Mouse (Mus musculus) CH12.LX (cell line): ENCODE measurements at regions not wholly inside any gene's neighbourhood (a gene's known extent, or its start where the extent isn't known, plus 50 kb on each side); places are given as distances from the start of the nearest gene placed in this dataset.

ENCODE experiments used
- DNase-seq: peaks from one replicate; pipeline ENCODE4 v3.0.0-alpha.2; 2013; ENCODE audit errors: extremely low read depth
- H3K27ac ChIP-seq: 2 replicates; pipeline ENCODE4 v1.5.1; 2012; ENCODE audit warnings: low read depth, mild to moderate bottlenecking, control low read depth, moderate library complexity; ENCODE audit not compliant: insufficient read depth
- H3K27me3 ChIP-seq: replicated peaks from 2 replicates; pipeline ENCODE3; 2012; ENCODE audit warnings: inconsistent platforms
- H3K36me3 ChIP-seq, 2 experiments: replicated peaks in 1 of 2; 2 replicates each; pipeline versions ENCODE3 to v1.6.1; 2012; ENCODE audit warnings: inconsistent platforms in 1 of 2, low read length in 1 of 2, mild to moderate bottlenecking in 1 of 2, mixed read lengths in 1 of 2, moderate library complexity in 1 of 2; ENCODE audit not compliant: control insufficient read depth in 1 of 2, insufficient read depth in 1 of 2
- H3K4me1 ChIP-seq, 2 experiments: 2 replicates each; pipeline ENCODE4 v1.6.1; 2012; ENCODE audit warnings: inconsistent platforms in 1 of 2, moderate library complexity in 1 of 2; ENCODE audit not compliant: insufficient read depth in 2 of 2, control insufficient read depth in 1 of 2
- H3K4me2 ChIP-seq: 2 replicates; pipeline ENCODE4 v1.6.1; 2012; ENCODE audit warnings: low read depth, mild to moderate bottlenecking, control low read depth; ENCODE audit not compliant: poor library complexity, insufficient read depth, severe bottlenecking
- H3K4me3 ChIP-seq, 3 experiments: fragments of 150-350 bp in 1 of 3; sonication (generic) in 1 of 3; replicated peaks in 1 of 3; 2 replicates each; pipeline versions ENCODE3 to v1.5.1; 2011 to 2012; ENCODE audit warnings: low read depth in 2 of 3, low read length in 2 of 3, mild to moderate bottlenecking in 2 of 3, moderate library complexity in 2 of 3, control low read depth in 1 of 3, improper control_type of control experiment in 1 of 3, inconsistent platforms in 1 of 3, mixed read lengths in 1 of 3; ENCODE audit not compliant: poor library complexity in 1 of 3
- H3K79me2 ChIP-seq: replicated peaks from 2 replicates; pipeline ENCODE4 v1.6.1; 2012; ENCODE audit warnings: mild to moderate bottlenecking, moderate library complexity; ENCODE audit not compliant: control insufficient read depth, poor library complexity, insufficient read depth, severe bottlenecking; ENCODE audit errors: extremely low read depth
- H3K9ac ChIP-seq: 2 replicates; pipeline ENCODE4 v1.6.1; 2012; ENCODE audit warnings: low read depth, mild to moderate bottlenecking, control low read depth, moderate library complexity; ENCODE audit not compliant: insufficient read depth
- H3K9me3 ChIP-seq: replicated peaks from 2 replicates; pipeline ENCODE3; 2012; ENCODE audit warnings: low read length, inconsistent platforms, mixed read lengths
- BHLHE40 ChIP-seq: IDR thresholded peaks from 2 replicates; pipeline ENCODE4 v1.6.1; 2011; ENCODE audit warnings: mild to moderate bottlenecking, low read depth, low read length, improper control_type of control experiment
- CHD2 ChIP-seq: IDR thresholded peaks from 2 replicates; pipeline ENCODE4 v1.6.1; 2011; ENCODE audit warnings: low read length, improper control_type of control experiment
- CTCF ChIP-seq, 2 experiments: IDR thresholded peaks in 1 of 2; conservative IDR thresholded peaks in 1 of 2; 2 replicates each; pipeline ENCODE4 v1.5.1; 2011 to 2012; ENCODE audit warnings: low read depth in 2 of 2, low read length in 2 of 2, improper control_type of control experiment in 1 of 2, inconsistent platforms in 1 of 2, mild to moderate bottlenecking in 1 of 2, moderate library complexity in 1 of 2
- E2F4 ChIP-seq: IDR thresholded peaks from 2 replicates; pipeline ENCODE4 v1.6.1; 2011; ENCODE audit warnings: low read depth, low read length, improper control_type of control experiment; ENCODE audit not compliant: insufficient replicate concordance
- ELF1 ChIP-seq: IDR thresholded peaks from 2 replicates; pipeline ENCODE4 v1.6.1; 2014; ENCODE audit warnings: low read depth, mild to moderate bottlenecking, inconsistent platforms, low read length, improper control_type of control experiment
- EP300 ChIP-seq: IDR thresholded peaks from 2 replicates; pipeline ENCODE4 v1.6.1; 2011; ENCODE audit warnings: low read length, improper control_type of control experiment
- ETS1 ChIP-seq: conservative IDR thresholded peaks from 2 replicates; pipeline ENCODE4 v1.6.1; 2012; ENCODE audit warnings: low read depth, mild to moderate bottlenecking, inconsistent platforms, low read length, improper control_type of control experiment, moderate library complexity
- GABPA ChIP-seq: IDR thresholded peaks from 2 replicates; pipeline ENCODE4 v1.6.1; 2012; ENCODE audit warnings: low read depth, low read length, improper control_type of control experiment, inconsistent platforms; ENCODE audit not compliant: insufficient replicate concordance
- HCFC1 ChIP-seq: IDR thresholded peaks from 2 replicates; pipeline ENCODE4 v1.6.1; 2012; ENCODE audit warnings: low read depth, mild to moderate bottlenecking, inconsistent platforms, low read length, improper control_type of control experiment
- IRF4 ChIP-seq: IDR thresholded peaks from 2 replicates; pipeline ENCODE4 v1.6.1; 2014; ENCODE audit warnings: low read depth, mild to moderate bottlenecking, inconsistent platforms, low read length, improper control_type of control experiment
- JUN ChIP-seq: IDR thresholded peaks from 2 replicates; pipeline ENCODE4 v1.6.1; 2011; ENCODE audit warnings: low read depth, mild to moderate bottlenecking, low read length, improper control_type of control experiment, moderate library complexity; ENCODE audit not compliant: insufficient read depth
- MAFK ChIP-seq: IDR thresholded peaks from 2 replicates; pipeline ENCODE4 v1.6.1; 2011; ENCODE audit warnings: low read length, improper control_type of control experiment; ENCODE audit not compliant: insufficient replicate concordance
- MAX ChIP-seq: IDR thresholded peaks from 2 replicates; pipeline ENCODE4 v1.6.1; 2011; ENCODE audit warnings: low read length, improper control_type of control experiment
- MAZ ChIP-seq: IDR thresholded peaks from 2 replicates; pipeline ENCODE4 v1.6.1; 2012; ENCODE audit warnings: low read depth, mild to moderate bottlenecking, inconsistent platforms, low read length, improper control_type of control experiment, moderate library complexity
- MYC ChIP-seq: IDR thresholded peaks from 2 replicates; pipeline ENCODE4 v1.6.1; 2011; ENCODE audit warnings: low read depth, mild to moderate bottlenecking, improper control_type of control experiment, low read length
- NELFE ChIP-seq: IDR thresholded peaks from 2 replicates; pipeline ENCODE4 v1.6.1; 2011; ENCODE audit warnings: low read depth, low read length, improper control_type of control experiment
- NRF1 ChIP-seq: IDR thresholded peaks from 2 replicates; pipeline ENCODE4 v1.6.1; 2014; ENCODE audit warnings: low read depth, mild to moderate bottlenecking, inconsistent platforms, low read length, improper control_type of control experiment, moderate library complexity
- PAX5 ChIP-seq: IDR thresholded peaks from 2 replicates; pipeline ENCODE4 v1.6.1; 2012; ENCODE audit warnings: low read length, inconsistent platforms, mixed read lengths
- POLR2A ChIP-seq: IDR thresholded peaks from 2 replicates; pipeline ENCODE4 v1.6.1; 2011; ENCODE audit warnings: low read depth, mild to moderate bottlenecking, improper control_type of control experiment, low read length
- POLR2AphosphoS2 ChIP-seq: IDR thresholded peaks from 2 replicates; pipeline ENCODE4 v1.6.1; 2011; ENCODE audit warnings: low read depth, low read length, improper control_type of control experiment
- RCOR1 ChIP-seq: conservative IDR thresholded peaks from 2 replicates; pipeline ENCODE4 v1.6.1; 2012; ENCODE audit warnings: low read depth, mild to moderate bottlenecking, inconsistent platforms, low read length, improper control_type of control experiment
- SIN3A ChIP-seq: IDR thresholded peaks from 2 replicates; pipeline ENCODE4 v1.6.1; 2012; ENCODE audit warnings: low read length, improper control_type of control experiment, inconsistent platforms
- SMC3 ChIP-seq: IDR thresholded peaks from 2 replicates; pipeline ENCODE4 v1.6.1; 2011; ENCODE audit warnings: low read depth, low read length, improper control_type of control experiment
- TBP ChIP-seq: conservative IDR thresholded peaks from 2 replicates; pipeline ENCODE4 v1.6.1; 2011; ENCODE audit warnings: low read depth, low read length, improper control_type of control experiment
- USF1 ChIP-seq: IDR thresholded peaks from 2 replicates; pipeline ENCODE4 v1.6.1; 2014; ENCODE audit warnings: low read depth, mild to moderate bottlenecking, inconsistent platforms, low read length, improper control_type of control experiment
- ZC3H11A ChIP-seq: IDR thresholded peaks from 2 replicates; pipeline ENCODE4 v1.6.1; 2012; ENCODE audit warnings: low read depth, mild to moderate bottlenecking, inconsistent platforms, low read length, improper control_type of control experiment
- ZMIZ1 ChIP-seq: IDR thresholded peaks from 2 replicates; pipeline ENCODE4 v1.6.1; 2012; ENCODE audit warnings: low read depth, mild to moderate bottlenecking, inconsistent platforms, low read length, improper control_type of control experiment
- dilution Hi-C: fragments of 300-500 bp; cut with MboI; formaldehyde crosslinking; loops from 2 replicates; pipeline ENCODE4 v1.14.3; 2020; ENCODE audit warnings: low sequenced_read_pairs; ENCODE audit not compliant: extremely low pct_unique_long_range_greater_than_20kb, extremely low pct_ligation_motif_present
- in situ Hi-C: fragments of 300-500 bp; cut with MboI; formaldehyde crosslinking; loops from 3 replicates; pipeline ENCODE4 v1.14.3; 2019; ENCODE audit warnings: low sequenced_read_pairs, low pct_ligation_motif_present, low pct_unique_long_range_greater_than_20kb, mixed read lengths

GRCm38 (mm10) chr11:112672086-112672485, 109.9 kb upstream of the Sox9 start:
- in situ Hi-C loops: no loop called here
- no peak overlapping the region for H3K9ac ChIP-seq
- dilution Hi-C loops: no loop called here
- peaks cover 64% of the 10 kb centered on the region for H3K9me3 ChIP-seq
- H3K4me2 ChIP-seq: no peak overlapping the region
- no peak overlapping the region for H3K4me3 ChIP-seq
- no peak overlapping the region for H3K27ac ChIP-seq
- DNase-seq: no peak
- TF ChIP-seq SMC3 (no peak), USF1 (no peak), ELF1 (no peak), POLR2A (no peak), RCOR1 (no peak), CTCF (conservative IDR thresholded peaks at IDR 0.05 in 1 of 2, IDR thresholded peaks at IDR 0.05 in 1 of 2; ENCODE audit: low read depth in 2 of 2, low read length in 2 of 2) (no peak), TBP (no peak), SIN3A (no peak), MAZ (no peak), MAX (no peak), NRF1 (no peak), IRF4 (no peak), CHD2 (no peak), EP300 (no peak)
- H3K79me2 ChIP-seq: no peaks in the 10 kb centered on the region
- no peaks in the 10 kb centered on the region for H3K4me1 ChIP-seq
- H3K36me3 ChIP-seq: no peaks in the 10 kb centered on the region
- no peaks in the 10 kb centered on the region for H3K27me3 ChIP-seq

- dilution Hi-C loops (no loop called here), in situ Hi-C loops (no loop called here)
- Histone ChIP-seq H3K9me3 (peaks cover 75% of the 10 kb centered on the region), H3K36me3 (no peaks in the 10 kb centered on the region), H3K9ac (no peak overlapping the region), H3K4me3 (no peak overlapping the region)
- TF ChIP-seq JUN (no peak), RCOR1 (no peak), POLR2A (no peak), POLR2AphosphoS2 (no peak), GABPA (no peak), NELFE (no peak), MAX (no peak), E2F4 (no peak), MAFK (no peak), ZMIZ1 (no peak), BHLHE40 (no peak), ZC3H11A (no peak), ETS1 (no peak), SMC3 (no peak), CHD2 (no peak), HCFC1 (no peak), IRF4 (no peak), PAX5 (no peak), MAZ (no peak), MYC (no peak)
- TF ChIP-seq, all 38 proteins: peak for 0
- no peak overlapping the region for H3K27ac ChIP-seq
- H3K4me1 ChIP-seq: no peaks in the 10 kb centered on the region
- no peak overlapping the region for H3K4me2 ChIP-seq
- H3K27me3 ChIP-seq: no peaks in the 10 kb centered on the region
- no peak for DNase-seq
- no peaks in the 10 kb centered on the region for H3K79me2 ChIP-seq
Observed at GRCm38 (mm10) chr11:112690047-112690446, 92.0 kb upstream of the Sox9 start.
